Mouse (Mus musculus) erythroblast, embryonic 14.5 days (primary cell): Measurements from ENCODE around the gene Dock7.
"Not testable (repeated sequence)": the region's sequence is repeated elsewhere in the genome, so short reads cannot be mapped to it uniquely, and the experiment has no call there.

Source experiments
- GATA1 ChIP-seq: IDR thresholded peaks from 2 replicates; pipeline ENCODE4 v1.6.1; 2012; ENCODE audit warnings: low read length, inconsistent platforms, mixed read lengths
- TAL1 ChIP-seq: IDR thresholded peaks from 3 replicates; pipeline ENCODE4 v1.6.1; 2012; ENCODE audit warnings: low read length, inconsistent platforms, mixed read lengths

DNA sequence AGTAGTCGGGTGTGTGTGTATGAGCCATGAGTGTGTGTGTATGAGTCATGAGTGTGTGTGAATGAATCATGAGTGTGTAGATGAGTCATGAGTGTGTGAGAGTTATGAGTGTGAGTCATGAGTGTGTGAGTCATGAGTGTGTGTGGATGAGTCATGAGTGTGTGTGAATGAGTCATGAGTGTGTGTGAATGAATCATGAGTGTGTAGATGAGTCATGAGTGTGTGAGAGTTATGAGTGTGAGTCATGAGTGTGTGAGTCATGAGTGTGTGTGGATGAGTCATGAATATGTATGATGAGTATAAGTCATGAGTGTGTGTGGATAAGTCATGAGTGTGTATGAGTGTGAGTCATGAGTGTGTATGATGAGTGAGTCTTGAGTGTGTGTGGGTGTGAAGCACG, 142.4 kb downstream of the Dock7 start:
- not testable (repeated sequence) for TF ChIP-seq GATA1, TAL1
